Mouse (Mus musculus): ENCODE results near the gene Olfr1404. TPM values are rescaled to one million over a fixed set of nuclear protein-coding genes. Genes with fewer than 3 reads are reported as not detected.
"Not testable (repeated sequence)": the region's sequence is repeated elsewhere in the genome, so short reads cannot be mapped to it uniquely, and the experiment has no call there.

The Olfr1404 gene
- polyA plus RNA-seq (2015; fragmentation: Nextera tagmentation; extraction: Ambion mirVana), result not detected in 2 replicates

DNA sequence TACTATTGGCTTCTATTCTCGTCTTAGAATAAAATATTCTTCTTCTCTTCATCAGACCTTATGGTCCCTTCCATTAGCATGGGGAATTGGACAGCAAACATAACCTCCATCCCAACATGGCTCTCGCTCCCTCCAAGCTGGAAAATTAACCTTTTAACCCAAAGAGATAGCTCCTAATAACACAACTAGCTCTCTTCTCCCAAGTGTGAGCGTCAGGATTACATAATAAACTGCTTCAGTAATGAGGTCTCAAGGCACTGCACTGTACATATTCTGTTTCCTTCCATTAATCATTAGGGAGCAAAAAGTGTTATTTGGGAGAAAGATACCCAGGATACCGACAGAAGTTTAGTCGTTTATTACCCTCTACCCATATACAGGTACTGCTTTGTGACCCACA lies at the start of gene Olfr1404:
Gene Olfr1404 (plus strand): TSS at position 301 of the 400 bp plus-strand sequence.
- Histone ChIP-seq H3K9ac (no peak within 1 kb of the TSS), H3K4me2 (no peak within 1 kb of the TSS), H3K9me3 (no peaks in the 10 kb centered on the region), H3K27me3 (replicated peaks) (no peaks in the 10 kb centered on the region), H3K4me3 (replicated peaks) (no peak within 1 kb of the TSS), H3K4me1 (no peaks in the 10 kb centered on the region), H3K27ac (no peak within 1 kb of the TSS), H3K36me3 (no peaks in the 10 kb centered on the region)
- ATAC-seq (ENCODE audit: insufficient read depth, low FRiP score, low read depth), result no peak
- 64% methylated on average over 5 of the region's 5 CpGs for WGBS

DNA sequence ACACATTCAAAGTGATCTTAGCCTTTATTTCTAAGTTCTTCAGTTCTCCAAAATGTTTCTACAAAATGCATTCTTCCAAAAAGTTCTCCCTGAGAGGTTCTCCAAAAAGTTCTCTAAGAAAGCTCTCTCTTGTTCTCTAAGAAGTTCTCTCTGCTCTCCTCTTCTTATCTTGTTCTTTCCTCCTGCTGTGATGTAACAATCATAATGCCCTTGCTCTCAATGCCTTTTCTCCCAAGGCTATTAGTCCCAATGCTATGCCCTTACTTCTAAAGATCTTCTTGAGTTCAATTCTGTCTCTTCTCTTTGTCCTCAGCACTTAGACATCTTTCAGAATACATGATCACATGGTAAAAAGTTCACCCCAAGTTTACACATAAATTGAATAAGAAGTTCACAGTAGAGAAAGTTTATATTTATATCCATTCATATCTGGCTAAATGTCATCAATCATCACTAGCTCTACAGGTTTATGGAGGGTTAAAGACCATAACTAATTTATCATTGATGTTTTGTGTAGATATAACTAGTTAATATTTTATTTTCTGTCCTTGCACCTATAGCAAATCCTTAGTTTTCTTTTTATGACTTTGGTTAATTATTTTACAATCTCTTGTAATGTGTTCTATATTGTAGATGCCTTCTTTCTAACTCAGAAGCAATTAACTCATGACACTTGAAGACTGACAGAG lies 37.9 kb upstream of the Olfr1404 start:
- no peaks in the 10 kb centered on the region for H3K4me1 ChIP-seq
- H3K4me2 ChIP-seq, result no peak overlapping the region
- no peak overlapping the region for H3K27ac ChIP-seq
- no peaks in the 10 kb centered on the region for H3K36me3 ChIP-seq
- H3K9ac ChIP-seq, result no peak overlapping the region
- H3K27me3 ChIP-seq (replicated peaks), result no peaks in the 10 kb centered on the region
- ATAC-seq (ENCODE audit: insufficient read depth, low FRiP score, low read depth), result no peak
- H3K4me3 ChIP-seq (replicated peaks), result no peak overlapping the region
- H3K9me3 ChIP-seq, result no peaks in the 10 kb centered on the region

DNA sequence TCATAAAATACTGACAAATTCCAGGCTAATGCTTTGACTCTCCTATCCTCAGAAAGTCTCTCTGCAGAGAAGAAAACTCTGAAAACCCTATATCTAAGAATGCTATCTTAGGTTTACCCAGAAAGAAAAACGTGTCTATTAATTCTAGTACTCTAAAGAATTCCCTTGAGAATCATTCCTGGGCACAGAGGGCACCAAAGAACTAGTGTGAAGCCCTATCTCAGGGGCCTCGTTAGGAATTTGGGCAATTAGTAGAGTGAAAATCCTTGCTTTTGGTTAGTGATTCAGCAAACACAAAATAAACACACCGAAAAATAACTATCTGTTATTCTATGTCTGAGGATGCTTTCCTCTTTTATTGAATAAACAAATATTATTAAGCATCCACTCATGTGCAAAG lies 21.7 kb upstream of the Olfr1404 start, which contains the start of gene Olfr1406:
Gene Olfr1406 (minus strand): TSS at position 101 of the 400 bp plus-strand sequence.
- H3K4me1 ChIP-seq, result no peaks in the 10 kb centered on the region
- no peak within 1 kb of the TSS for H3K27ac ChIP-seq
- no peak within 1 kb of the TSS for H3K4me2 ChIP-seq
- no peak for ATAC-seq (ENCODE audit: insufficient read depth, low FRiP score, low read depth)
- no peak within 1 kb of the TSS for H3K9ac ChIP-seq
- no peaks in the 10 kb centered on the region for H3K36me3 ChIP-seq
- 56% methylated on average over 3 of the region's 3 CpGs for WGBS
- no peak within 1 kb of the TSS for H3K4me3 ChIP-seq (replicated peaks)
- H3K27me3 ChIP-seq (replicated peaks), result no peaks in the 10 kb centered on the region
- H3K9me3 ChIP-seq, result no peaks in the 10 kb centered on the region

DNA sequence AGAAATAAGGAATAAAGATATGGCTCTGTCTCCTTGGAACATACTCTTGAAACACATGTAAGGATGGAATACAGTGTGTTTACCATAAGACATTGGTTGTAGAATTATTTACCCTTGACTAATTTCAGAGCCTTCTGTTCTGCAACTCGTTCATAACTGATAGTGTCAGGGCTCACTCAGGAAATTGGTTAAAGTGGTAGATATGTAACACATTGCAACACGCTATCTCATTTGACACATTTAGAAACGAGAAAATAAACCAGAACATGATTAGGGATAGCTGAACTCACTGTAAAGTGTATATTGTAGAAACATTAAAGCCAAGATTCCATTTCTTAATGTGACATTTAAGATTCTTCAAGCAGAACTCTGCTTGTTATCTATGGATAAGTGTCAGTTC lies 20.1 kb upstream of the Olfr1404 start:
- no peak overlapping the region for H3K9ac ChIP-seq
- WGBS, result 59% methylated on average over 3 of the region's 3 CpGs
- H3K9me3 ChIP-seq, result no peaks in the 10 kb centered on the region
- no peak overlapping the region for H3K4me2 ChIP-seq
- H3K4me3 ChIP-seq (replicated peaks), result no peak overlapping the region
- H3K27ac ChIP-seq, result no peak overlapping the region
- no peak for ATAC-seq (ENCODE audit: insufficient read depth, low FRiP score, low read depth)
- H3K27me3 ChIP-seq (replicated peaks), result no peaks in the 10 kb centered on the region
- H3K36me3 ChIP-seq, result no peaks in the 10 kb centered on the region
- no peaks in the 10 kb centered on the region for H3K4me1 ChIP-seq

DNA sequence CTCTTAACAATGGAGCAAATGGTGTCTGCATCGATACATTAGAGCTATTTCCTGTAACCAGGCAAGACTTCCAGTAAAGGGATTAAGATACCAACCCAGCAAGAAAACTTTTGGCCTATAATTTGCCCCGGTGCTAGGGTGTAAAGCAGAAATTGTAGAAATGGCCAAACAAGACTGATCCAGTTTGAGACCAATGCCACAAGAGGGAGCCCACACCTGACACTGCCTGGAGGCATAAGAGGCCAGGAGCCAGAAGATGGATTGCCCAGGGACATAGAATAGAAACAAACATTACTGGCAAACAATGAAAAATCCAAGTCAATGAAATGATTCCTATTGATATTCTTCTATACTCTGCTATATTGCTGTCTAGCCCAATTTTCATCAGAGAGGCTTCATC lies 15.8 kb upstream of the Olfr1404 start:
- H3K9ac ChIP-seq, result no peak overlapping the region
- H3K27ac ChIP-seq, result no peak overlapping the region
- no peaks in the 10 kb centered on the region for H3K27me3 ChIP-seq (replicated peaks)
- H3K36me3 ChIP-seq, result no peaks in the 10 kb centered on the region
- no peak overlapping the region for H3K4me2 ChIP-seq
- ATAC-seq (ENCODE audit: insufficient read depth, low FRiP score, low read depth), result no peak
- H3K4me1 ChIP-seq, result no peaks in the 10 kb centered on the region
- H3K4me3 ChIP-seq (replicated peaks), result no peak overlapping the region
- 79% methylated on average over 2 of the region's 2 CpGs for WGBS
- H3K9me3 ChIP-seq, result no peaks in the 10 kb centered on the region

DNA sequence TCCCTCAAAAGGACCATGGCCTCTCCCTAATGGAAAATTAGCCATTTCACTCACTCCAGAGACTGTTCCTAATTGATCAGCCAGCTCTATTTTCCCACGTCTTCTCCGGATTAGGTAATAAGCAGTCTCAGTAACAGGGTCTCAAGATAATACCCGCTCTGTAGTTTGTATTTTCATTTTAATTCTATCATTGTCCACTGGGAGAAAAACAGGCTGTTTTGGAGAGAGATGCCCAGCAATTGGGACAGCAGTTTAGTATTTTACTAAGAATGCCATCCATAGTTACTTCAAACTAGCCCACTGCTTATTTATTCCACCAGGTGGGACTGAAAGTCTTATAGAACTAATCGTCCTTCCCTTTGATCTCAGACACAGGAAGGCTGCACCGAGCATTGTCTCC lies 14.7 kb upstream of the Olfr1404 start, which contains the start of gene Olfr218:
Gene Olfr218 (plus strand): TSS at position 301 of the 400 bp plus-strand sequence.
- Histone ChIP-seq H3K27me3 (replicated peaks) (no peaks in the 10 kb centered on the region), H3K9ac (no peak within 1 kb of the TSS), H3K4me2 (no peak within 1 kb of the TSS), H3K4me3 (replicated peaks) (no peak within 1 kb of the TSS), H3K27ac (no peak within 1 kb of the TSS), H3K36me3 (no peaks in the 10 kb centered on the region), H3K4me1 (no peaks in the 10 kb centered on the region), H3K9me3 (no peaks in the 10 kb centered on the region)
- 76% methylated on average over 5 of the region's 5 CpGs for WGBS
- ATAC-seq (ENCODE audit: insufficient read depth, low FRiP score, low read depth), result no peak

DNA sequence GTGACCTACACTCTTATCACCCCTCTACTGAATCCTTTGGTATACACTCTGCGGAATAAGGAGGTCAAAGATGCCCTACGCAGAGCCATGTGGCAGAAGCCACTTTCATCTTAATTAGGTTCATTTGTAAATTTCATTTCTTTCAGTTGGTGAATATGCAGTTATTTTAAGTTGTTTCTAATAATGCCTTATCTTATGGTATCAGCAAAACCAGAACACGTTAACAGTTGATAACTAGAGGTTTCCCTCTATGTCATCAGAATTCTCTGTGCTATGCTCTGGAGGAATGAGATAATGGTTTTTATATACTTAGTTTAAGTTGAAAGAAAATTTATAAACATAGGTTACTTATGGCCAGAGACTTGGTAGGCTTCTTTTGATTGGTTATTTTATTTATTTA lies 4.3 kb downstream of the Olfr1404 start:
- Histone ChIP-seq H3K4me1 (no peaks in the 10 kb centered on the region), H3K4me2 (no peak overlapping the region), H3K27me3 (replicated peaks) (no peaks in the 10 kb centered on the region), H3K36me3 (no peaks in the 10 kb centered on the region), H3K9ac (no peak overlapping the region), H3K27ac (no peak overlapping the region), H3K4me3 (replicated peaks) (no peak overlapping the region), H3K9me3 (no peaks in the 10 kb centered on the region)
- WGBS, result 87% methylated on average over 3 of the region's 3 CpGs
- ATAC-seq (ENCODE audit: insufficient read depth, low FRiP score, low read depth), result no peak

DNA sequence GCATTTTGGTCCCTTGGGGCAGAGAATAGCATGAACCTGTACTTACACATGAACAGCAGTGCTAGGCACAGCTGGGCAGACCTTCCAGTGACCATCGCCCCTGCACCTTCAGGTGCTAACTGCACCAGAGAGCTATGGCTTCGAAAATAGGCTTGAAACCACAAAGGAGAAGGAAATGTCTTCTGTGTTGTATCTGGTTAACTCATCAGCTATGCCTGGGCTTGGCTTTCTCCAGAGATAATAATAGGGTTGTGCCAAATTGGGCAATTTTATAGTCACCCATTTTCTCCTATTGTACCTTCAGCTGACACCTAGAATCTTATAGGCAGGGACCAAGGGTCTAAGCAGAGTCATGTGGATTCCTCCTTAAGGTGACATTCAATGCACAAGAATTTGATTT lies 14.9 kb downstream of the Olfr1404 start, which contains the start of gene Fcer1a:
Gene Fcer1a (minus strand): TSS at position 134 of the 400 bp plus-strand sequence.
- Histone ChIP-seq H3K4me3 (replicated peaks) (no peak within 1 kb of the TSS), H3K4me2 (no peak within 1 kb of the TSS), H3K27ac (no peak within 1 kb of the TSS), H3K9me3 (no peaks in the 10 kb centered on the region), H3K27me3 (replicated peaks) (no peaks in the 10 kb centered on the region), H3K36me3 (no peaks in the 10 kb centered on the region), H3K4me1 (no peaks in the 10 kb centered on the region), H3K9ac (no peak within 1 kb of the TSS)
- 80% methylated on average over 2 of the region's 2 CpGs for WGBS
- no peak for ATAC-seq (ENCODE audit: insufficient read depth, low FRiP score, low read depth)

DNA sequence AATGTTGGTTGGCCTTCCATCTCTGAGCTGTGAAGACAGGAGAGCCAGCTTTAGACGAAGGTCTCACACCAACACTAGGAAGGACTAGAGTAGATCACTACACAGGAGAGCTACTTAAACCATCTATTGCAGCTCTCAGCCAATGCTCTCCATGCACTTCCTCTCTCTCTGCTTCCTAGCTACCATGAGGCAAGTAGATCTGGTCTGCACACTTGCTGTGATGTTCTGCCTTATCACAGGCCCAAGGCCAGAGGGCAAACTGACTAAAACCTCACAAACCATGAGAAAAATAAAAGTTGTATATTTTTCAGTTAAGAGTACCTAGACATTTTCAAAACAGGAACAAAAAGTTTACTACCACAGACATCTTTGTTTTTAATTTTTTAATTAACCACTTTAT lies 24.8 kb downstream of the Olfr1404 start:
- H3K27me3 ChIP-seq (replicated peaks); H3K9me3 ChIP-seq; H3K4me3 ChIP-seq (replicated peaks); H3K27ac ChIP-seq; H3K4me2 ChIP-seq; ATAC-seq (ENCODE audit: insufficient read depth, low FRiP score, low read depth); H3K4me1 ChIP-seq; H3K36me3 ChIP-seq; H3K9ac ChIP-seq: not testable (repeated sequence)
- 72% methylated on average over 1 of the region's 1 CpGs for WGBS

DNA sequence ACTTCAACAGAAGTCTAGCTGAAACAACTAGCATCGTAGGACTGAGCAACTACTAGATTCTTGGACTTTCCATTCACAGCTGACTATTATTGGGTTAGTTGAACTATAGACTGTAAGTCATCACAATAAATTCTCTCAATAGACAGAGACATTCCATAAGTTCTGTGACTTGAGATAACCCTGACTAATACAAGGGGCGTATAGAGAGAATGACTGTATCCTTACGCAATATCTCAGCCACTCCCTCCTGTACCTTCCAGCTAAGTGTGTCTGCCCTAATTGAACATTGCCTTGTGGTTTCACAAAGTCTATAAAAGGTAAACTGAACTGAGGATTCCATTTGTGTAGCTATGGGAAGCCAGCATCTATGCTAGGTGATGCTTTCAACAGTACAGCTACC lies 37.7 kb downstream of the Olfr1404 start:
- no peaks in the 10 kb centered on the region for H3K9me3 ChIP-seq
- no peak overlapping the region for H3K27ac ChIP-seq
- no peak overlapping the region for H3K4me3 ChIP-seq (replicated peaks)
- H3K9ac ChIP-seq, result no peak overlapping the region
- no peaks in the 10 kb centered on the region for H3K4me1 ChIP-seq
- H3K36me3 ChIP-seq, result no peaks in the 10 kb centered on the region
- ATAC-seq (ENCODE audit: insufficient read depth, low FRiP score, low read depth), result no peak
- H3K4me2 ChIP-seq, result no peak overlapping the region
- H3K27me3 ChIP-seq (replicated peaks), result no peaks in the 10 kb centered on the region
- WGBS, result 87% methylated on average over 3 of the region's 3 CpGs

DNA sequence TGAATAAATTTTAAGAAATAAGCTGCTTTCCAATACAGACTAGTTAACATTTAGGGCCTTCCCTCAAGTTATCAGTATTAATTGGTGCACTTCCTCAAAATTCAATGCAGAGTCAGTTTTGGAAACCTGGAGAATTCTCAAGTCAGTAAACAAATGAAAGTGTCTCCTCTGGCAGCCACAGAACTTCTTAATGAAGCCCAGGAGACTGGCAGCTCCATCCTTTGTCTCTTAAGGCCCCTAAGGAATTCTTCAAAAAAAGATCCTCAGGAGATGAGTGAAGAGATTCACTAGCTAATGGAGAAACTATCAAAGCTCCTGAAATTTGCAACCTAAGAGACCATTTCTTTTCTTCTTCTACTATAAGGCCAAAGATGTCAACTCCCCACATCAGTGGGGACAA lies 53.5 kb downstream of the Olfr1404 start, which contains the start of gene Olfr418:
Gene Olfr418 (plus strand): TSS at position 301 of the 400 bp plus-strand sequence.
- H3K9me3 ChIP-seq, result no peaks in the 10 kb centered on the region
- ATAC-seq (ENCODE audit: insufficient read depth, low FRiP score, low read depth), result no peak
- H3K27me3 ChIP-seq (replicated peaks), result no peaks in the 10 kb centered on the region
- H3K9ac ChIP-seq, result no peak within 1 kb of the TSS
- H3K4me3 ChIP-seq (replicated peaks), result no peak within 1 kb of the TSS
- H3K4me2 ChIP-seq, result no peak within 1 kb of the TSS
- no peaks in the 10 kb centered on the region for H3K36me3 ChIP-seq
- no peak within 1 kb of the TSS for H3K27ac ChIP-seq
- H3K4me1 ChIP-seq, result no peaks in the 10 kb centered on the region

All from stomach, embryonic 15.5 days (tissue).